Mouse (Mus musculus): ENCODE results near the gene Tmem115.

DNA sequence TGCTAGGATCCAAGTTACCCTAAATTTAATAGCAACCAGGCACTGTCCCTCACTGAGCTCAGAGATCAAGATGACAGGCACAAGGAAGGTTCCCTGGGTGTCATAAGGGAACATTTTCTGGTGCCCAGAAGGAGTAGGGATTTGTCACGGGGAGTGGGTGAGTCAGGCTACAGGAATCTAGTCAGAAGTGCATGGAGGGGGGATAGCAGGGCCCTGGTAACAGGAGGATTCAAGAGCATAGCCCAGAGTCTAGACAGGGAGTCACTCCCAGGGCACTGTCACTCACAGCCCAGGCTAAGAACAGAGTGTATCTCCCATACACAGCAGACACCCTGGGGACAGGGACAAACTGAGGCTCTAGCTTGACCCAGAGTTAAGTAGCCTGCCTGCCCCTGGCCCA lies 40.2 kb upstream of the Tmem115 start:
- TF ChIP-seq GATA1 (IDR thresholded peaks at IDR 0.05; ENCODE audit: low read length) (no peak), TAL1 (IDR thresholded peaks at IDR 0.05; ENCODE audit: low read length) (no peak)
